Mouse (Mus musculus) forebrain, embryonic 16.5 days (tissue): ENCODE results near the gene Gm20708. TPM values are rescaled to one million over a fixed set of nuclear protein-coding genes. Genes with fewer than 3 reads are reported as not detected.

Source experiments
- ATAC-seq: fragments of 200-750 bp; cut with Nextera tagmentation; 2 replicates; pipeline ENCODE4 v1.8.0; 2017; ENCODE audit warnings: mild to moderate bottlenecking, moderate library complexity
- H3K27ac ChIP-seq: fragments of 300-500 bp; sonication (generic); 2 replicates; pipeline ENCODE4 v1.5.1; 2014; ENCODE audit warnings: low read length, control low read depth
- H3K27me3 ChIP-seq: fragments of 300-500 bp; sonication (generic); replicated peaks from 2 replicates; pipeline ENCODE4 v1.6.1; 2014; ENCODE audit warnings: low read length; ENCODE audit not compliant: control insufficient read depth, insufficient read depth
- H3K36me3 ChIP-seq: fragments of 300-500 bp; sonication (generic); 2 replicates; pipeline ENCODE4 v1.6.1; 2014; ENCODE audit not compliant: control insufficient read depth, insufficient read depth
- H3K4me1 ChIP-seq: fragments of 300-500 bp; sonication (generic); replicated peaks from 2 replicates; pipeline ENCODE4 v1.6.1; 2014; ENCODE audit warnings: low read length; ENCODE audit not compliant: control insufficient read depth, insufficient read depth
- H3K4me2 ChIP-seq: fragments of 300-500 bp; sonication (generic); 2 replicates; pipeline ENCODE4 v1.6.1; 2014; ENCODE audit warnings: mild to moderate bottlenecking, low read length, control low read depth
- H3K4me3 ChIP-seq: fragments of 300-500 bp; sonication (generic); replicated peaks from 2 replicates; pipeline ENCODE4 v1.5.1; 2014; ENCODE audit warnings: mild to moderate bottlenecking, low read length, control low read depth
- H3K9ac ChIP-seq: fragments of 300-500 bp; sonication (generic); replicated peaks from 2 replicates; pipeline ENCODE4 v1.6.1; 2014; ENCODE audit warnings: low read depth, low read length, control low read depth
- H3K9me3 ChIP-seq: fragments of 300-500 bp; sonication (generic); 2 replicates; pipeline ENCODE4 v1.6.1; 2016; ENCODE audit warnings: low read length; ENCODE audit not compliant: control insufficient read depth
- WGBS: fragments of 180-500 bp; shearing (Covaris S2); extraction: QIAGEN DNeasy Blood & Tissue Kit; methylation state at CpG from one replicate; pipeline ENCODE4 v1.1.7; 2014; 5-methylcytosine and 5-hydroxymethylcytosine counted together
- polyA plus RNA-seq: library from polyadenylated mRNA; unstranded; fragments of >200 nt; fragmentation: Nextera tagmentation; extraction: Ambion mirVana; gene quantifications from 2 replicates; pipeline ENCODE4 v1.2.1, GENCODE M21; 2015

The Gm20708 gene
- polyA plus RNA-seq, 1 experiment from 2014 or later: 0.90 TPM

GRCm38 (mm10) chr11:117779434-117780198 is 29.9 kb upstream of the Gm20708 start:
- WGBS: 5% methylated on average over 38 of the region's 38 CpGs
- H3K4me3 ChIP-seq: peak overlapping the region; percentile 19
- ATAC-seq: peak; percentile 16; the same call in 1 of the 2 replicates
- H3K9ac ChIP-seq: peak overlapping the region; percentile 40
- peaks cover 29% of the 10 kb centered on the region for H3K27me3 ChIP-seq
- no peaks in the 10 kb centered on the region for H3K9me3 ChIP-seq
- peak overlapping the region; percentile 47 for H3K4me2 ChIP-seq
- peaks cover 26% of the 10 kb centered on the region for H3K4me1 ChIP-seq
- no peaks in the 10 kb centered on the region for H3K36me3 ChIP-seq
- H3K27ac ChIP-seq: peak overlapping the region; percentile 9; the same call in 1 of the 2 replicates

DNA sequence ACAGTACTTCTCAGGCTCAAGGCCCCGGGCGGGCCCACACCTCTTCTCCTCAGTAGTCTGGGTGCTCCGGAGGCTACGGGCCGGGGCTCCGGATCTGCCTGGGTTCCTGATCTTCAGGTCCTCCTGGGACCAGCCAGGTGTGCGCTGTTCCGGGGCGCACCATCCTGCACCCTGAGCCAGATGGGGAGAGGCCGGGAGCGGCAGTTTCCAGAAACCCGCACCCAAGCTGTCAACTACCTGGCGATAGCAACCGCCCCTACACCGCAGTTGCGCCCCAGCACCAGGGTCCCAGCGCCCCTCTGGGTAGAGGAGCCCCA is 29.3 kb upstream of the Gm20708 start:
- WGBS: under 1% methylated on average over 17 of the region's 17 CpGs
- Histone ChIP-seq H3K9ac (peak overlapping the region; percentile 40), H3K4me3 (peak overlapping the region; percentile 19), H3K9me3 (no peaks in the 10 kb centered on the region), H3K4me1 (peaks cover 26% of the 10 kb centered on the region), H3K4me2 (peak overlapping the region; percentile 47), H3K36me3 (no peaks in the 10 kb centered on the region), H3K27ac (no peak overlapping the region; the same call in 1 of the 2 replicates), H3K27me3 (peaks cover 29% of the 10 kb centered on the region)
- 0 out of 2 replicates have a peak, but pooled peaks have one; percentile 5 for ATAC-seq

- Histone ChIP-seq H3K4me3 (peak overlapping the region; percentile 19), H3K9me3 (no peaks in the 10 kb centered on the region), H3K27ac (no peak overlapping the region), H3K4me2 (peak overlapping the region; percentile 47), H3K36me3 (no peaks in the 10 kb centered on the region), H3K4me1 (peaks cover 26% of the 10 kb centered on the region), H3K27me3 (peaks cover 29% of the 10 kb centered on the region), H3K9ac (no peak overlapping the region)
- WGBS: 3% methylated on average over 19 of the region's 19 CpGs
- ATAC-seq: no peak
Observed at GRCm38 (mm10) chr11:117780582-117781111, 28.8 kb upstream of the Gm20708 start.

DNA sequence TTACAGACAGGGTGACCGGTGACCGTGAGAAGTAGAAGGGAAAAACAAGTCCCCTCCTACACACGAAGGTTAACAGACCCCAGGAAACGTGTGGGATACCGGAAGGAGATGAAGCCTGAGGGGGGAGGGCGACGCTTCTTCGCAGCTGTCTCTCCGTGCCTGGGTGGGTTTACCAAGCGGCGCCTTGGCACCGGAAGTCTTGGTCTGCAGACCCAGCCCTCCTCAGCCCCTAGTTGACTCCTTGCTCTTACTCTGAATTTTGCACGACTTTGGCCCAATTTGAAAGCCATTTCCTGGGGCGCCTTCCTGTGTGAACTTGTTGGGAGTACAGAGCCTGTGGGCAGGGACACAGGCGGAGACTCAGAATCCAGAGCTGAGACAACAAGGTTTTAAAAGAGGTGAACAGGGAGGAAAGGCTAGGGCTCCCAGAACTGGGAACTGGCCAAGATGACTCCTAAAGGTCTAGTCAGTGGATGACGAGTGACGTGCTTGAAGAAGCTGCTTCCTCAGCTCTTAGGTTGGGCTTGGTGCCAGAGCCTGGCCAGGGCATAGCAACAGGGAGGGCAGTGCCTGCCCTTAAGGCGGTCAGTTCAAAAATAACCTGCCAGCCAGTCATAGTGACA is 28.2 kb upstream of the Gm20708 start:
- Histone ChIP-seq H3K4me2 (no peak overlapping the region), H3K27me3 (peaks cover 29% of the 10 kb centered on the region), H3K27ac (no peak overlapping the region), H3K9me3 (no peaks in the 10 kb centered on the region), H3K4me3 (no peak overlapping the region), H3K9ac (no peak overlapping the region), H3K36me3 (no peaks in the 10 kb centered on the region), H3K4me1 (peaks cover 26% of the 10 kb centered on the region)
- ATAC-seq: no peak
- 21% methylated on average over 18 of the region's 18 CpGs for WGBS

- WGBS: 49% methylated on average over 24 of the region's 24 CpGs
- peaks cover 29% of the 10 kb centered on the region for H3K27me3 ChIP-seq
- H3K4me2 ChIP-seq: peak within 1 kb of the TSS; percentile 61
- no peaks in the 10 kb centered on the region for H3K9me3 ChIP-seq
- peak within 1 kb of the TSS; percentile 54 for H3K9ac ChIP-seq
- peaks cover 26% of the 10 kb centered on the region for H3K4me1 ChIP-seq
- H3K27ac ChIP-seq: no peak within 1 kb of the TSS
- peak within 1 kb of the TSS; percentile 39 for H3K4me3 ChIP-seq
- H3K36me3 ChIP-seq: no peaks in the 10 kb centered on the region
- no peak for ATAC-seq
Observed at GRCm38 (mm10) chr11:117781993-117782704, 27.3 kb upstream of the Gm20708 start, which contains the start of the genes Tmc8 and Tmc6. Tmc8 (plus strand) TSS chr11:117782076. Tmc6 (minus strand) TSS chr11:117782198.

GRCm38 (mm10) chr11:117782705-117783034 is 26.8 kb upstream of the Gm20708 start:
- H3K27ac ChIP-seq: no peak overlapping the region
- peaks cover 26% of the 10 kb centered on the region for H3K4me1 ChIP-seq
- no peak for ATAC-seq
- 57% methylated on average over 9 of the region's 9 CpGs for WGBS
- H3K9me3 ChIP-seq: no peaks in the 10 kb centered on the region
- peak overlapping the region; percentile 61 for H3K4me2 ChIP-seq
- peak overlapping the region; percentile 39 for H3K4me3 ChIP-seq
- H3K36me3 ChIP-seq: no peaks in the 10 kb centered on the region
- peaks cover 29% of the 10 kb centered on the region for H3K27me3 ChIP-seq
- H3K9ac ChIP-seq: peak overlapping the region; percentile 54

DNA sequence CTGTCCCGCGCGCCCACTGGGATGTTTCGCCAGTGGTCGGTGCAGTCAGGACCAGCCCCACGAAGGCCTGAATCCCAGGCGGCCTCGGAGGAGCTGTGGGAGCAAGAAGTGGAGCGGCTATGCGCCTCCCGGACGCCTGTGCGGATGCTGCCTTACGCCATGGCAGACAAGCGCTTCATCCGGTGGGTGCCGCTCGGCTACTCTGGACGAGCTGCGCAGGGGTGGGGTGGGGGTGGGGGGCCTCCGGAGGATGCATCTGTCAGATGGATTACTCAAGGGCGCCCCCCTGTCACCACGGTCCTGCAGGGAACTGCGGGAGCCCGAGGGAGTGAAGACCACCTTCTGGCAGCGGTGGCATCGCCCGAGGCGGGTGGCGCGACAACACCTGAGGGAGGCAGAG is 26.4 kb upstream of the Gm20708 start:
- no peaks in the 10 kb centered on the region for H3K9me3 ChIP-seq
- 4% methylated on average over 29 of the region's 31 CpGs for WGBS
- H3K9ac ChIP-seq: peak overlapping the region; percentile 54
- no peak overlapping the region for H3K27ac ChIP-seq
- peak overlapping the region; percentile 39 for H3K4me3 ChIP-seq
- peaks cover 29% of the 10 kb centered on the region for H3K27me3 ChIP-seq
- H3K4me2 ChIP-seq: peak overlapping the region; percentile 61
- no peaks in the 10 kb centered on the region for H3K36me3 ChIP-seq
- H3K4me1 ChIP-seq: peaks cover 26% of the 10 kb centered on the region
- peak; percentile 53 for ATAC-seq

- no peak for ATAC-seq
- Histone ChIP-seq H3K9me3 (no peaks in the 10 kb centered on the region), H3K27ac (no peak overlapping the region), H3K36me3 (no peaks in the 10 kb centered on the region), H3K4me2 (0 out of 2 replicates have a peak overlapping the region, but pooled peaks have one; percentile 61), H3K4me1 (peaks cover 26% of the 10 kb centered on the region), H3K9ac (peak overlapping the region; percentile 54; the same call in 1 of the 2 replicates), H3K4me3 (no peak overlapping the region), H3K27me3 (peaks cover 28% of the 10 kb centered on the region)
- WGBS: 33% methylated on average over 10 of the region's 10 CpGs
Observed at GRCm38 (mm10) chr11:117783683-117784309, 25.7 kb upstream of the Gm20708 start.
